Mouse (Mus musculus) kidney, embryonic 16.5 days (tissue): Measurements from ENCODE around the gene Nfam1. TPM values are rescaled to one million over a fixed set of nuclear protein-coding genes. Genes with fewer than 3 reads are reported as not detected.

Experiments used
- ATAC-seq: fragments of 200-750 bp; cut with Nextera tagmentation; 2 replicates; pipeline ENCODE4 v1.8.0; 2017; ENCODE audit warnings: moderate TSS enrichment; ENCODE audit not compliant: low FRiP score, low TSS enrichment
- H3K27ac ChIP-seq: fragments of 300-500 bp; sonication (generic); 2 replicates; pipeline ENCODE4 v1.5.1; 2014; ENCODE audit warnings: low read length
- H3K27me3 ChIP-seq: fragments of 300-500 bp; sonication (generic); 2 replicates; pipeline ENCODE4 v1.6.1; 2014; ENCODE audit warnings: low read length, control low read depth, mixed read lengths; ENCODE audit not compliant: insufficient read depth
- H3K36me3 ChIP-seq: fragments of 300-500 bp; sonication (generic); 2 replicates; pipeline ENCODE4 v1.6.1; 2014; ENCODE audit warnings: low read length, control low read depth, mixed read lengths; ENCODE audit not compliant: insufficient read depth
- H3K4me1 ChIP-seq: fragments of 300-500 bp; sonication (generic); 2 replicates; pipeline ENCODE4 v1.6.1; 2014; ENCODE audit warnings: low read length, control low read depth, mixed read lengths; ENCODE audit not compliant: insufficient read depth
- H3K4me2 ChIP-seq: fragments of 300-500 bp; sonication (generic); replicated peaks from 2 replicates; pipeline ENCODE4 v1.6.1; 2014; ENCODE audit warnings: low read depth, low read length
- H3K4me3 ChIP-seq: fragments of 300-500 bp; sonication (generic); 2 replicates; pipeline ENCODE4 v1.5.1; 2014; ENCODE audit warnings: mild to moderate bottlenecking, low read length
- H3K9ac ChIP-seq: fragments of 300-500 bp; sonication (generic); replicated peaks from 2 replicates; pipeline ENCODE4 v1.6.1; 2014; ENCODE audit warnings: low read length
- H3K9me3 ChIP-seq: fragments of 300-500 bp; sonication (generic); 2 replicates; pipeline ENCODE4 v1.6.1; 2016; ENCODE audit warnings: low read length, control low read depth
- WGBS: fragments of 180-500 bp; shearing (Covaris S2); extraction: QIAGEN DNeasy Blood & Tissue Kit; methylation state at CpG from one replicate; pipeline ENCODE4 v1.1.7; 2014; 5-methylcytosine and 5-hydroxymethylcytosine counted together
- polyA plus RNA-seq: library from polyadenylated mRNA; unstranded; fragments of >200 nt; fragmentation: Nextera tagmentation; extraction: Ambion mirVana; gene quantifications from 2 replicates; pipeline ENCODE4 v1.2.1, GENCODE M21; 2015

Nfam1 gene
- polyA plus RNA-seq, 1 experiment from 2014 or later = 3.3 TPM

DNA sequence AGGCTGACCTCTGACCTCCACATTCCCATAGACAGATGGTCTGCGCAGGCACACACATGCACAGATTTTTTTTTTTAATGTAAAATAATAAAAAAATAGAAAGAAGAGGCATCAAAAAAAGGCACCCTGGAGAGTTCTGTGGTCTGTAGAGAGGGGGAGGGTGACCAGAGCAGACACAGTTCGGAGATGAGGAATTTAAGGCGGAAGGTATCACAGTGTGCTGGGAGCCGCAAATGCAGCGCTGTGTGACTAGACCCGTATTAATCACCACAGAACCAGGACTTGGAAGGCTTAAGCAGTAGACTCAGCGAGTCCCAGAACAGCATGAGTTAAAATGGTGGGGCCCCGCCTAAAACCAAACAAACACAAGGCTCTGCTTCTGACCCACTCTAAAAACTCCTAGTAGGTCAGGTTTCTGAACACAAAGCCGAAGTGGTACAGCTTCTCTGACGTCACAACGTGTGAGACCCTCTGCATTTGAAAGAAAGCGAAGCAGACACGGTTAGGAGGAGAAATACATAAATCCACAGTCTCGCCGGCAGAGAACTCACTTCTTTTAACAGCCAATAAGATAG is 25.7 kb downstream of the Nfam1 start:
- H3K9ac ChIP-seq = no peak overlapping the region
- no peak overlapping the region for H3K4me3 ChIP-seq
- peaks cover 4% of the 10 kb centered on the region; the same call in 1 of the 2 replicates for H3K27me3 ChIP-seq
- no peaks in the 10 kb centered on the region for H3K36me3 ChIP-seq
- H3K4me1 ChIP-seq = peaks cover 34% of the 10 kb centered on the region
- no peaks in the 10 kb centered on the region for H3K9me3 ChIP-seq
- no peak for ATAC-seq
- WGBS = 33% methylated on average over 15 of the region's 15 CpGs
- H3K27ac ChIP-seq = no peak overlapping the region
- no peak overlapping the region for H3K4me2 ChIP-seq

DNA sequence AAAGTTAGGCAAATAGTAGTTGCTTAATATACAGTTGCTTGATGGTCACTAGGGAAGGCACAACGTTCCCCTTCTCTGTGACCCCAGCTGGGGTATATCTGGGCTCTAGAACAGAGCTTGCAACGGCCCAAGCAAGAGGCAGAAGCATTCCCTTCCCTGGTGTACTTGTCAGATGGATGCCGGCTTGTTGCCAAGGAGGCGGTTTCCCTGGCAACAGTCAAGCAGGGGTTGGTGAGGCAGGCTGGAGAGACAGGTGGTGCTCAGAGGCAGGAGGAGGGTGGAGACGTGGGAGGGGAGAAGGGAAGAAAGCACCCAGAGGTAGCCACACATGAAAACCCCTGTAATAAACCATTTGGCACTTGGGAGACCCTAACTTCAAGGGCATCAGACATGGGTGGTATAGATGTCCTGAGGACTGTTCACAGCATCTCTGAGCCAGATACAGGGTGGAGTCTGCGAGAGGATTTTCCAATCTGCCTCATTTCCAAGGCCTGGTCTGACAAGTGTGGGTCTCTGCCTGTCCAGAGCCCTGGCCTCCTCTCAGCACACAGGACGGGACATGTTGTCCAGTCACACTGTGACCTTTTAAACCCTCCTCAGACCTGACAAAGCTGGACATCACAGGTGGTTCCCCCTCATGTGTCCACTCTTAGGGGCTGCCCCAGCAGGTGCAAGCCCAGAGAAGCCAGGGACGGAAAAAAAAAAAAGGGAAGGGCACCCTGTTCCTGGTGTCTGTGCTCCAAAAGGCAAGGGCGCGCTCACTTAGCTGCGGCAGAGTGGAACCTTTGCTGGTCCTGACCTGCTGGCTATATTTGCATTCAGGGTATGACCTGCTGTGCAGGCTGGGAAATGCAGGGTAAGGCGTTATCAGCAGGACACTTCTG is 30.2 kb downstream of the Nfam1 start:
- Histone ChIP-seq H3K9ac (no peak overlapping the region), H3K9me3 (no peaks in the 10 kb centered on the region), H3K27me3 (peaks cover 4% of the 10 kb centered on the region), H3K4me3 (no peak overlapping the region), H3K4me1 (peaks cover 8% of the 10 kb centered on the region), H3K27ac (no peak overlapping the region), H3K36me3 (no peaks in the 10 kb centered on the region), H3K4me2 (no peak overlapping the region)
- no peak for ATAC-seq
- WGBS = 48% methylated on average over 12 of the region's 12 CpGs

DNA sequence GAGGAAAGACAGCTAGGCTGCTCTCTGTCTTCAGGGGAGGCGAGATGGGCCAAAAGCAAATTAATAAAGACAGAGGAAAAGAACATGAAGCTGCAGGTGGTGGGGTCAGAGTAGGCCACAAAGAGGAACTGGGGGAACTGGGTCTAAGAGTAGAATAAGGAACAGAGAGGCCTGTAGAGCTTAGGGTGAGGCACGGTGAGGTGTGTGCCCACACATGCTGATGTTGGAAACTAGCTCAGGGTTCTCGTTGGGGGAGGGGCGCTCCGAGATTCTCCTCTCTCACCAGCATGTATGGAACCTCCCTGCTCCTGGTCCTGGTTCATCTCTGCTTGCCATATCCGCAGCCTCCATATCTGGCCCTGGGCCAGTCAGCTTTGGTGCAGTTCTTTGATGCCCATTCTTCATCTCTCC is 34.3 kb downstream of the Nfam1 start:
- no peak overlapping the region for H3K9ac ChIP-seq
- H3K4me3 ChIP-seq = no peak overlapping the region
- no peaks in the 10 kb centered on the region for H3K36me3 ChIP-seq
- no peak overlapping the region for H3K27ac ChIP-seq
- H3K27me3 ChIP-seq = peaks cover 4% of the 10 kb centered on the region
- peaks cover 16% of the 10 kb centered on the region; the same call in 1 of the 2 replicates for H3K4me1 ChIP-seq
- 84% methylated on average over 6 of the region's 6 CpGs for WGBS
- no peak overlapping the region for H3K4me2 ChIP-seq
- H3K9me3 ChIP-seq = no peaks in the 10 kb centered on the region
- ATAC-seq = no peak

DNA sequence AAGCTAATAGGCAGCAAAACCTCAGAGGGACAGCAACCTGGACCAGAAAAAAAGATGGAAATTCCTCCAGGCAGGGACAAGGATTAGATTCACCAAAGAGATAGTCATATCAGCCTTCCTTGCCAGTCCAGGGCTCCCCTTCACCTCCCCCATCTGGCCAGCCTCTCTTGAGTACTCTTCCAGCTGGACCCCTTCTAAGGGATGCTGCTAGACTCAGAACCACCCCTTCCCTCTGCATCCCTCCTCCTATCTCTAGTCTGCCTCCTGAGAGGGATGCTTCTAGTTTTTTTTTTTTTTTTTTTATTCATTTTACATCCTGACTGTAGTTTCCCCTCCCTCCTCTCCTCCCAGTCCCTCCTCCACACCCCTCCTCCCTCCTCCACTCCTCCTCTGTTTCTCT is 36.7 kb downstream of the Nfam1 start:
- Histone ChIP-seq H3K4me3 (no peak overlapping the region), H3K9me3 (no peaks in the 10 kb centered on the region), H3K9ac (no peak overlapping the region), H3K27me3 (peaks cover 2% of the 10 kb centered on the region; the same call in 1 of the 2 replicates), H3K4me1 (peaks cover 16% of the 10 kb centered on the region; the same call in 1 of the 2 replicates), H3K27ac (no peak overlapping the region), H3K36me3 (no peaks in the 10 kb centered on the region), H3K4me2 (no peak overlapping the region)
- peak; percentile 60; the same call in 1 of the 2 replicates for ATAC-seq

DNA sequence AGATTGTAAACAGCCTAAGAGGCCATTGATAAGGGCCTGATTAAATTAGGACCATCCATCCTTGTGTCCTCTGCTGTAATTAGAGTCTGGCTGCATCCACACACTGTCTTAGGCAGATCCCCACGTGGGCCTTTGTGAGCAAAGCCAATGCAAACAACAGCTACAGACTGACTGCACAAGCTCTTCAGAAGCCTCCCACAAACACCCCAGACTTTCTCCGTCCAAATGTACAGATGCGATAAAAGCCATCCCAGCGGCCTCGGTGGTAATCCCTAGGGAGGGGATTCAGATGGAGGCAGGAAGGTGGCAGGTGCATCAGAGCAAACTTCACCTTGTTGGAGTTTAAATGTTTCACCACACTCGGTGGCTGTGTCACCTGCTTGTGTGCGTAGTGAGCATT is 37.9 kb downstream of the Nfam1 start:
- Histone ChIP-seq H3K4me2 (no peak overlapping the region), H3K9me3 (no peaks in the 10 kb centered on the region), H3K36me3 (no peaks in the 10 kb centered on the region), H3K4me1 (peaks cover 17% of the 10 kb centered on the region; the same call in 1 of the 2 replicates), H3K27me3 (peaks cover 12% of the 10 kb centered on the region), H3K4me3 (no peak overlapping the region), H3K9ac (no peak overlapping the region), H3K27ac (no peak overlapping the region)
- no peak for ATAC-seq
- 48% methylated on average over 7 of the region's 7 CpGs for WGBS

DNA sequence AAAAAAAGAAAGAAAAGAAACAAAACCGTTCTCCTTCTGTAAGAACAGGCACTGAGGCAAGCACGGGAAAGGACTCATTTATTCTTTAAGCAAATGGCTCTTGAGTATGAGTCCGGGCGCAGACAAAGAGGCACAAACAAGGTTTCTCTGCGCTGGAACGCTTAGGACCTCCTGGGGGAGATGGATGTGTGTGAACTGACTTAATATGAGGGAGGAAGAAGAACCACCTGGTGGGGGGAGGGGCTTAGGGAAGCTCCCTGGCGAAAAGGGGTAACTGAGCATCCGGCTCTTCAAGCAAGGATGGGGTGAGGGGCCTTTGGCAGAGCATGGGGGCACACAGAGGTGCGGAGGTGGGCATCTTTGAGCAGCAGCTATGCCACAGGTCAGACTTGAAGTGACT is 40.2 kb downstream of the Nfam1 start:
- WGBS = 62% methylated on average over 9 of the region's 9 CpGs
- no peaks in the 10 kb centered on the region for H3K36me3 ChIP-seq
- H3K4me2 ChIP-seq = no peak overlapping the region
- no peak overlapping the region for H3K9ac ChIP-seq
- no peaks in the 10 kb centered on the region for H3K9me3 ChIP-seq
- H3K27me3 ChIP-seq = peaks cover 29% of the 10 kb centered on the region
- no peak overlapping the region for H3K27ac ChIP-seq
- ATAC-seq = no peak
- no peak overlapping the region for H3K4me3 ChIP-seq
- peaks cover 40% of the 10 kb centered on the region for H3K4me1 ChIP-seq

DNA sequence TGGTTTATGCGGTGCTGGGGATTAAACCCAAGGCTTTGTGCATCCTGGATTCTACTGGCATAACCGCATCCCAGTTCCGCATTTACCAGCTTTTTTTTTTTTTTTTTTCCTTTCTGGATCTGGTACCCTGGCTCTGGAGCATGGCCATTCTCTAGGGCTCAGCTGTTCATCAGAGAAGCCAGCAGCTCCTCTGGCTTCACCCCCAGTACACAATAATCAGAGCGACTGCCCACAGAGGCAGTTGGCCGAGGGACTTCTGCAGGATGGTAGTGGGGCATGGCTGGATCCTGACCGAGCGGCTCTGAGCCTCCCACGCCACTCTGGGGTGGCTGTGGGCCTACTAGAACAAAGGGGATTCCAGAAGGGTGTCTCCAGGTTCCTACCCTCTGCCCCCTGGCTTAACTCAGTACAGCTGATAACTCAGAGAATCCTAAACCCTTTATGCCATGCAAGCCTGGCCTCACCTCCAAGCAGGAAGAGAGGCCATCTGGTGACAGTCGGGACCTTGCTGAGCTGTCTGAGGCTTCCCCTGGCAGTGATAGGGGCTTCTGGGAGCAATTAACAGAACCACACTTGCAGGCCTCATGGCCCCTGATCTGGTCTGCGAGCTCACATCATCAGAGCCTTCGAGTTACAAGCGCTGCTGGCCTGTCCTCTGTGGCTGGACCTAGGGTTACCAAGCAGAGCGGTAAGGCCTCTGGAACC is 40.9 kb downstream of the Nfam1 start:
- peaks cover 39% of the 10 kb centered on the region for H3K4me1 ChIP-seq

DNA sequence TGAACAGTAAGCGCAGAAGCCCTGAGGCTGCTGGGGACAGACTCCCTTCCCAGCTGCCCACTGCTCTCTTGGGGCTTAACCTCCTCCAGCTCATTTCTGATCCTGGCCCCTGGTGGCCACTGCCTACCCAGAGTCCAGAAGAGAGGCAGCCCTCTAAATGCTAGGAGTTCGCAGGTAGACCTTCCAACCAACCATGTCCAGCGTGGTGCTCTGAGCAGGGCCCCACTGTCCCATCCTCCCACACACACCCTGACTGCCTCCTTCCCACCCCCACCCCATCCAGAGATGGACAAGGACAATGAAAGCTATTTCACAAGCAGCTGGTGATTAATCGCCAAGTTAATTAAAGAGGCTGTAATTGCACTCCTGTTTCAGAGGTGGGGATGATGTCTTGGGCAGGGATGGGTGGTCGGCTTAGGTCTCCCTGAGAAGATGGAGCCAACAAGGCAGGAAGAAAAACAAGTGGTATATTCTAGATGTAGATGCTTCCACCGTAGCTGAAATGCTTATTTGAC is 43.9 kb downstream of the Nfam1 start:
- peak; percentile 50 for ATAC-seq
- H3K9me3 ChIP-seq = no peaks in the 10 kb centered on the region
- H3K4me2 ChIP-seq = peak overlapping the region; percentile 92
- H3K27ac ChIP-seq = peak overlapping the region; percentile 23; the same call in 1 of the 2 replicates
- H3K4me1 ChIP-seq = peaks cover 35% of the 10 kb centered on the region
- 28% methylated on average over 6 of the region's 6 CpGs for WGBS
- no peak overlapping the region for H3K9ac ChIP-seq
- H3K27me3 ChIP-seq = peaks cover 41% of the 10 kb centered on the region
- peak overlapping the region; percentile 3; the same call in 1 of the 2 replicates for H3K4me3 ChIP-seq
- H3K36me3 ChIP-seq = no peaks in the 10 kb centered on the region

More for the DNA sequence above, 40.9 kb downstream of the Nfam1 start:
- peaks cover 29% of the 10 kb centered on the region for H3K27me3 ChIP-seq
- no peak overlapping the region for H3K9ac ChIP-seq
- H3K9me3 ChIP-seq = no peaks in the 10 kb centered on the region
- no peak overlapping the region for H3K27ac ChIP-seq
- no peak overlapping the region for H3K4me2 ChIP-seq
- H3K4me3 ChIP-seq = no peak overlapping the region
- no peaks in the 10 kb centered on the region for H3K36me3 ChIP-seq
- no peak for ATAC-seq
- 79% methylated on average over 13 of the region's 13 CpGs for WGBS

DNA sequence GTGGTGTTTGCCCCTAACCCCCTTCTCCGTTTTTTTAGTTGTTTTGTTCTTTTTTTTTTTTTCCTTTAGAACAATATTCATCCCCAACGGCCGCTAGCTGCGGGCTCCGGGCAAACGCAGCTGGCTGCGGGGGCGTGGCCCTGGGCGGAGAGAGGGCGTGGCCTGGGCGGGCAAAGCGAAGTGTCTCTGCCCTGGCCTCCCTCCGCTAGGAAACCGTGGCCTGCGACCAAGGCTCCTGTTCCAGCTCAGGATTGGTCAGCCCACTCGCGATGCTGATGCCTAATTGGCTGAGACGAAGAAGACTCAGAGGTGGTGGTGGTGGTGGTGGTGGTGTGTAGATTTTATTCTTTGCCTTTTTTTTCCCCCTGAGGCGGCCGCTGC is 45.4 kb downstream of the Nfam1 start, which contains the start of gene Tcf20:
TSS of gene Tcf20 (minus strand) at position 141 of the 381 bp plus-strand sequence.
- Histone ChIP-seq H3K4me3 (peak within 1 kb of the TSS; percentile 55), H3K4me1 (peaks cover 50% of the 10 kb centered on the region), H3K27ac (0 out of 2 replicates have a peak within 1 kb of the TSS, but pooled peaks have one; percentile 23), H3K9ac (peak within 1 kb of the TSS; percentile 61), H3K27me3 (peaks cover 41% of the 10 kb centered on the region), H3K36me3 (no peaks in the 10 kb centered on the region), H3K4me2 (peak within 1 kb of the TSS; percentile 92), H3K9me3 (no peaks in the 10 kb centered on the region)
- ATAC-seq = peak; percentile 83
- WGBS = 0% methylated on average over 20 of the region's 20 CpGs
